Mouse (Mus musculus) brain, embryonic 14.5 days (tissue): ENCODE data around the gene Serpinb6a. TPM values are rescaled to one million over a fixed set of nuclear protein-coding genes. Genes with fewer than 3 reads are reported as not detected.

Experiments used
- DNase-seq: peaks from one replicate; pipeline ENCODE4 v3.0.0-alpha.2; 2011; ENCODE audit warnings: low read depth
- CTCF ChIP-seq: fragments of 200-500 bp; IDR thresholded peaks from 2 replicates; pipeline ENCODE4 v1.5.1; 2012; ENCODE audit warnings: inconsistent platforms, mild to moderate bottlenecking, moderate library complexity, borderline replicate concordance; ENCODE audit not compliant: insufficient read depth, insufficient read length; ENCODE audit errors: extremely low read depth
- POLR2A ChIP-seq: fragments of 200-500 bp; IDR thresholded peaks from 2 replicates; pipeline ENCODE4 v1.6.1; 2012; ENCODE audit warnings: mild to moderate bottlenecking, inconsistent platforms, borderline replicate concordance; ENCODE audit not compliant: poor library complexity, insufficient read depth, insufficient read length, severe bottlenecking; ENCODE audit errors: extremely low read depth
- polyA plus RNA-seq: library from polyadenylated mRNA; depleted of rRNA; stranded (reverse); fragments of >200 nt; gene quantifications from 2 replicates; pipeline ENCODE4 v1.2.3, GENCODE M21; 2012; rRNA removed

Gene Serpinb6a
- polyA plus RNA-seq, 1 experiment = 28.8 TPM

DNA sequence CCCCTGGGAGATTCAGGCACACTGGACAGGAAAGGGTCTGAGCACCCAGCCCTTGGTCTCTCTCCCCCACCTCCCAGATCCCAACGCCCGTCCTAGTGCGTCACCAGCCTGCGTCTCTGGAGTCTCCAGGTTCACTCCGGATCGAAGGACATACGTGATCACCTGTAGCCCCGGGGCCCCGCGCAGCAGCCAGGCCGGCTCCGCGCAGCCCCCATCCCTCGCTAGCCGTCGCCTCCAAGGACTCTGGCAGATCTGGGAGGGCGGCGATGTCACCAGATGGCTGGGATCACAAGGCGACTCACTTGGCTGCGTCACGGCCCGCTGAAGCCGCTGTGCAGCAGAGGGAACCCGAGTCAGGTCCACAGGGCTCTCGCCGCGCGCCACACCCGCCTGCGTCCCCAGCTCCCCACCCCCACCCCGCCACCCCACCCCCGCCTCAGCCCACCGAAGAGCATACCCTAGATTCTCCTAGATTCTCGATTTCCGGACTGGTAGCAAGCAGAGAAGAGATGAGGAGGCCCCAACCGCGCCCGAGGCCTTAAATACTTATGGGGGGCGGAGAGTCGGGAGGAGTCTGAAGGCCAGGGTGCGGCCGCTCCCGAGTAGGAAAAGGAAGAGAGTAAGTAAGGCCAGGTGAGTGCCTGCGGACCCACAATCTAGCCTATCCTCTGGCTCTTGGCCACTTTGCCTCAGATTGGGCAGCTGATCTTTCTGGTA lies 67.0 kb downstream of the Serpinb6a start:
- no peak for TF ChIP-seq CTCF
- no peak for TF ChIP-seq POLR2A
- DNase-seq = peak; percentile 67

DNA sequence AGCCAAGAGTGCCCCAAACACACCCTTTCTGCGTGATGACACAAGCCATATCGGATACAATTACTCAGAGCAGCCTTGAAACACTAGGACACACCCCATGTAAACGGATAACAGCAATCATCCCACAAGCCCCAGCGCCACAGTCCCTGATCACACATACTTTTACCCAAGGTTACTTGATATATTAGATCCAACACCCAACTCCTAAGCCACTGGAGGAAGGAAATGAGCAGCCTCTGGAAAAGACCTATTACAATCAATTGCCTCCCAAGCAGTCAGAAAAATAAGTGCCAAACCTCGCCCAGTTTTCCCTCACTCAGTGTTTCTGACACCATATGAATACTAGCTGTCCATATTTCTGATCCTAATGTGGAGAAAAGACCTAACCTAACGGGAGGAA lies 67.9 kb downstream of the Serpinb6a start:
- DNase-seq = no peak
- TF ChIP-seq POLR2A (no peak), CTCF (no peak)

DNA sequence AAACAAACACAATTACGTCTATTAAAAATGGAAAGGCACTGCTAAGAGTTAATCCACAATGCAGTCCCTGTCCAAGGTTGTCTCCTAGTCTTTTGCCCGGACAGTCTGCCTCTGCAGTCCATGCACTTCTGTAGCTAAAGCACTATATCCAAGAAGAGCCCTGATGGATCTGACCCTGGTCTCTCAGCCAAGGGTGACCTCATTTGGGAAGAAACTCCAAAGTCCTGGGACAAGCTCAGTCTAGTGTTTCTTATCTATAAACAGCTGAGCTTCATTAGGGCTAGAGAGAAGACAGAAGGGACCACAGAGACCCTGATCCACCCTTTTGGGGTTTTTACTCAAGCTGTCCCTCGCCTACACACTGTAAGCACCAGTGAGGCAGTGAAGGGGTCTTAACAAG lies 71.7 kb downstream of the Serpinb6a start:
- DNase-seq = no peak
- no peak for TF ChIP-seq CTCF
- TF ChIP-seq POLR2A = no peak

DNA sequence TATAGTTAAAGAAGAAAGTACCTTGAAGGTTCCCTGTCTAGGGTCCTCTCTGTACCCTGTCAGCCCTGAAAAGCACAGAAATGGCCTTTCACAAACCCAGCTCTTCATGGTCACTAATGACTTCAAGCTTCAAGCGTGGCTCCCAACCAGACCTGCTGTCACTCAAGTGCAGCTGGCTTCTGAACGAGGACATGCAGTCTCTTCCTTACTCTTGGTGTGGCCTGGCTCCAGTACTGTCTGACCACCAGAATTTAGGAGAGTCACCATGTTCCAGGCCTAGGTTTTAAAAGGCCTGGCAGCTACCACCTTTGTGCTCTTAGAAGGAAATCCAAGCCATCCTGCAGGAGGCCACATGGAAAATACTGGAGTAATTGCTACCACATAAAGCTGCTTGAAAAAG lies 72.3 kb downstream of the Serpinb6a start:
- DNase-seq = no peak

GRCm38 (mm10) chr13:33921699-33922098 lies 80.9 kb downstream of the Serpinb6a start:
- no peak for TF ChIP-seq CTCF
- TF ChIP-seq POLR2A = no peak
- DNase-seq = no peak

More for the DNA sequence above, 72.3 kb downstream of the Serpinb6a start:
- TF ChIP-seq CTCF (no peak), POLR2A (no peak)

GRCm38 (mm10) chr13:33921041-33921440 lies 81.6 kb downstream of the Serpinb6a start:
- TF ChIP-seq POLR2A = no peak
- TF ChIP-seq CTCF = no peak
- no peak for DNase-seq

GRCm38 (mm10) chr13:33906821-33907220 lies 95.8 kb downstream of the Serpinb6a start:
- no peak for TF ChIP-seq CTCF
- no peak for TF ChIP-seq POLR2A
- no peak for DNase-seq

GRCm38 (mm10) chr13:33905176-33905954 lies 97.2 kb downstream of the Serpinb6a start, which contains the start of gene Serpinb6c:
Gene Serpinb6c, minus strand, starts transcription at chr13:33905708.
- DNase-seq = no peak
- no peak for TF ChIP-seq POLR2A
- TF ChIP-seq CTCF = no peak

GRCm38 (mm10) chr13:33903290-33903689 lies 99.3 kb downstream of the Serpinb6a start:
- TF ChIP-seq CTCF = no peak
- no peak for TF ChIP-seq POLR2A
- DNase-seq = no peak

- TF ChIP-seq POLR2A (no peak), CTCF (peak; percentile 58; the same call in 1 of the 2 replicates)
- DNase-seq = peak; percentile 56
These were observed 108.4 kb downstream of the Serpinb6a start for GRCm38 (mm10) chr13:33894207-33894606.

Other genes with a start within 250 kb of the Serpinb6a start
- 0.09 and 0.25 TPM in 2 replicates for gene Serpinb6e, start 159.4 kb downstream of the Serpinb6a start, polyA plus RNA-seq
- 0.20 and 0.36 TPM in 2 replicates for gene Serpinb6c, start 97.1 kb downstream of the Serpinb6a start, polyA plus RNA-seq
- 3.6 and 4.6 TPM in 2 replicates for gene Nqo2, start 38.1 kb downstream of the Serpinb6a start, polyA plus RNA-seq
- 3.1 and 4.5 TPM in 2 replicates for gene Ripk1, start 431 bp downstream of the Serpinb6a start, polyA plus RNA-seq
- gene Bphl, start 34.8 kb upstream of the Serpinb6a start, polyA plus RNA-seq = 27.7 and 31.5 TPM in 2 replicates
- gene Tubb2a, start 75.2 kb upstream of the Serpinb6a start, polyA plus RNA-seq = 3,454 and 3,966 TPM in 2 replicates
- gene Tubb2b, start 127.7 kb upstream of the Serpinb6a start, polyA plus RNA-seq = 7,416 and 8,191 TPM in 2 replicates
- gene Psmg4, start 160.2 kb upstream of the Serpinb6a start, polyA plus RNA-seq = 113 and 208 TPM in 2 replicates